Mouse (Mus musculus) layer of hippocampus, adult 8-10 months (tissue): ENCODE measurements around the gene Dhcr24. TPM values are rescaled to one million over a fixed set of nuclear protein-coding genes. Genes with fewer than 3 reads are reported as not detected.

Source experiments
- total RNA-seq, 4 experiments: library from RNA; stranded (reverse); gene quantifications; 2 replicates each; pipeline ENCODE4 v1.2.4; 2022

Gene Dhcr24
- total RNA-seq, 4 experiments from 2014 or later, result 66.0 to 86.5 (median 75.9) TPM

Other genes starting within 250 kb of the Dhcr24 start
- gene Usp24, start 244.8 kb upstream of the Dhcr24 start, total RNA-seq, result 10 to 100 TPM; 42.5 to 52.1 (median 47.9) TPM
- gene Pcsk9, start 96.7 kb upstream of the Dhcr24 start, total RNA-seq, result under 1 TPM in 3 of 4 experiments, not detected in 1; 0.11 to 0.16 (median 0.13) TPM
- gene Bsnd, start 68.8 kb upstream of the Dhcr24 start, total RNA-seq, result not detected
- gene Lexm, start 56.2 kb downstream of the Dhcr24 start, total RNA-seq, result not detected
- gene Ttc22, start 61.4 kb downstream of the Dhcr24 start, total RNA-seq, result under 1 TPM; 0.55 to 0.60 (median 0.58) TPM
- gene Pars2, start 90.0 kb downstream of the Dhcr24 start, total RNA-seq, result 1 to 10 TPM; 5.1 to 9.5 (median 8.5) TPM
- 10 to 100 TPM; 37.4 to 64.6 (median 50.1) TPM for gene Ttc4, start 117.9 kb downstream of the Dhcr24 start, total RNA-seq
- 1 to 10 TPM; 4.4 to 4.6 (median 4.5) TPM for gene Mroh7, start 169.9 kb downstream of the Dhcr24 start, total RNA-seq
- gene Fam151a, start 172.9 kb downstream of the Dhcr24 start, total RNA-seq, result not detected
- 10 to 100 TPM; 34.4 to 52.4 (median 49.7) TPM for gene Acot11, start 244.0 kb downstream of the Dhcr24 start, total RNA-seq